12 mouse cellular contexts compared by ENCODE assay signal in the genomic region with DNA sequence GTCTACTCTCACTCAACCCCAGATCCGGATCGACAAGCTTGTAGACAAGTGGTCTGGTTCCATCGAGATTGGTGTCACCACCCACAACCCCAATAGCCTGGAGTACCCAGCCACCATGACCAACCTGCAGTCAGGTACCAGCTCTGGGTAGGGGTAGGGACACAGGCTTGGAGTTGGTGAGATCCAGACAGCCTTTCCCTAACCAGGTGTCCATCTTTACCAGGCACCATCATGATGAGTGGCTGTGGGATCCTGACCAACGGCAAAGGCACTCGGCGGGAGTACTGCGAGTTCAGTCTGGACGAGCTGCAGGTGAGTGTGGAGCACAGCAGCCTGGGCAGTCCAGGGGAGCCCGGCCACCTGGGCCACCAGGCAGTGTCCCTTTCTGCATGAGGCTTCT. TPM values are rescaled to one million over a fixed set of nuclear protein-coding genes. Genes with fewer than 3 reads are reported as not detected.
"Had no signal": no experiment of that assay in that cellular context is flagged by ENCODE, and none has a peak within 500 bp of the region (broad histone marks: within the 10 kb centered on the region; RNA-seq: fewer than 3 reads in every experiment).

No protein-coding gene starts in this region.

- ATAC-seq: lung, postnatal 0 days; midbrain, embryonic 13.5 days had no signal

- H3K9me3 ChIP-seq: liver, embryonic 13.5 days; midbrain, embryonic 13.5 days had no signal

- H3K9ac ChIP-seq: lung, embryonic 14.5 days; midbrain, embryonic 13.5 days had no signal

- H3K27ac ChIP-seq: liver, embryonic 13.5 days; macrophage; midbrain, embryonic 13.5 days had no signal

- H3K27me3 ChIP-seq: liver, embryonic 13.5 days; midbrain, embryonic 13.5 days had no signal

- H3K4me3 ChIP-seq: midbrain, embryonic 13.5 days had no signal

- H3K4me2 ChIP-seq: lung, embryonic 14.5 days; midbrain, embryonic 13.5 days had no signal

- DNase-seq: kidney, adult 11 months; kidney, adult 9 months; kidney, postnatal 14 days; kidney, postnatal 4 days; left cerebral cortex, postnatal 4 days; liver, embryonic 13.5 days; lung, embryonic 14.5 days; thymus, adult 18-20 months; thymus, postnatal 14 days had no signal

RNA-seq across cellular contexts. Expression of gene 2810408A11Rik, which starts 3.5 kb away (rescaled TPM):
- polyA plus RNA-seq: macrophage had no signal
